Mouse (Mus musculus): Measurements from ENCODE around the gene Pde4d. TPM values are rescaled to one million over a fixed set of nuclear protein-coding genes. Genes with fewer than 3 reads are reported as not detected.
A peak's percentile ranks its signal among the peaks of the same experiment; 100 is the strongest.

Gene Pde4d
- polyA plus RNA-seq, 1 experiment from 2014 or later, result 27.9 TPM

- no peaks in the 10 kb centered on the region for H3K9me3 ChIP-seq (replicated peaks; ENCODE audit: control insufficient read depth, low read length)
- H3K4me3 ChIP-seq (ENCODE audit: low read length), result no peak overlapping the region
- H3K27ac ChIP-seq (ENCODE audit: low read length), result no peak overlapping the region
- H3K4me1 ChIP-seq (ENCODE audit: control insufficient read depth, insufficient read depth, low read length), result 0 out of 2 replicates have a peak, but pooled peaks cover 4% of the 10 kb centered on the region
- H3K9ac ChIP-seq (ENCODE audit: low read length), result no peak overlapping the region
- WGBS, result 51% methylated on average over 6 of the region's 6 CpGs
- H3K27me3 ChIP-seq (ENCODE audit: control insufficient read depth, insufficient read depth, low read length), result no peaks in the 10 kb centered on the region
- no peaks in the 10 kb centered on the region for H3K36me3 ChIP-seq (ENCODE audit: control insufficient read depth, insufficient read depth)
- H3K4me2 ChIP-seq (ENCODE audit: low read depth, low read length), result no peak overlapping the region
- no peak for ATAC-seq (replicated peaks; ENCODE audit: extremely low read depth, insufficient read depth, low FRiP score)
These were observed 1209.4 kb downstream of the Pde4d start for GRCm38 (mm10) chr13:109659103-109659502.

GRCm38 (mm10) chr13:109661345-109661744, 1211.6 kb downstream of the Pde4d start:
- 82% methylated on average over 3 of the region's 3 CpGs for WGBS

GRCm38 (mm10) chr13:109662099-109662498, 1212.4 kb downstream of the Pde4d start:
- 70% methylated on average over 5 of the region's 5 CpGs for WGBS
- no peak overlapping the region for H3K27ac ChIP-seq (ENCODE audit: low read length)
- no peak overlapping the region for H3K4me2 ChIP-seq (ENCODE audit: low read depth, low read length)

More at GRCm38 (mm10) chr13:109661345-109661744, 1211.6 kb downstream of the Pde4d start:
- Histone ChIP-seq H3K4me1 (ENCODE audit: control insufficient read depth, insufficient read depth, low read length) (peaks cover 19% of the 10 kb centered on the region), H3K27me3 (ENCODE audit: control insufficient read depth, insufficient read depth, low read length) (no peaks in the 10 kb centered on the region), H3K27ac (ENCODE audit: low read length) (no peak overlapping the region), H3K4me3 (ENCODE audit: low read length) (no peak overlapping the region), H3K9me3 (replicated peaks; ENCODE audit: control insufficient read depth, low read length) (no peaks in the 10 kb centered on the region), H3K36me3 (ENCODE audit: control insufficient read depth, insufficient read depth) (no peaks in the 10 kb centered on the region), H3K4me2 (ENCODE audit: low read depth, low read length) (no peak overlapping the region), H3K9ac (ENCODE audit: low read length) (no peak overlapping the region)
- no peak for ATAC-seq (replicated peaks; ENCODE audit: extremely low read depth, insufficient read depth, low FRiP score)

GRCm38 (mm10) chr13:109662731-109663130, 1213.0 kb downstream of the Pde4d start:
- WGBS, result 63% methylated on average over 3 of the region's 3 CpGs
- no peak overlapping the region for H3K27ac ChIP-seq (ENCODE audit: low read length)

More at GRCm38 (mm10) chr13:109662099-109662498, 1212.4 kb downstream of the Pde4d start:
- Histone ChIP-seq H3K9ac (ENCODE audit: low read length) (no peak overlapping the region), H3K4me3 (ENCODE audit: low read length) (no peak overlapping the region), H3K9me3 (replicated peaks; ENCODE audit: control insufficient read depth, low read length) (no peaks in the 10 kb centered on the region), H3K4me1 (ENCODE audit: control insufficient read depth, insufficient read depth, low read length) (peaks cover 22% of the 10 kb centered on the region), H3K27me3 (ENCODE audit: control insufficient read depth, insufficient read depth, low read length) (no peaks in the 10 kb centered on the region), H3K36me3 (ENCODE audit: control insufficient read depth, insufficient read depth) (no peaks in the 10 kb centered on the region)
- no peak for ATAC-seq (replicated peaks; ENCODE audit: extremely low read depth, insufficient read depth, low FRiP score)

GRCm38 (mm10) chr13:109664956-109665802, 1215.4 kb downstream of the Pde4d start:
- Histone ChIP-seq H3K4me1 (ENCODE audit: control insufficient read depth, insufficient read depth, low read length) (peaks cover 22% of the 10 kb centered on the region), H3K4me3 (ENCODE audit: low read length) (no peak overlapping the region), H3K9me3 (replicated peaks; ENCODE audit: control insufficient read depth, low read length) (no peaks in the 10 kb centered on the region), H3K4me2 (ENCODE audit: low read depth, low read length) (0 out of 2 replicates have a peak overlapping the region, but pooled peaks have one; percentile 1), H3K36me3 (ENCODE audit: control insufficient read depth, insufficient read depth) (no peaks in the 10 kb centered on the region), H3K27ac (ENCODE audit: low read length) (peak overlapping the region; percentile 27), H3K27me3 (ENCODE audit: control insufficient read depth, insufficient read depth, low read length) (no peaks in the 10 kb centered on the region), H3K9ac (ENCODE audit: low read length) (no peak overlapping the region)
- 36% methylated on average over 10 of the region's 10 CpGs for WGBS
- peak; percentile 38; the same call in 1 of the 2 replicates for ATAC-seq (replicated peaks; ENCODE audit: extremely low read depth, insufficient read depth, low FRiP score)

More at GRCm38 (mm10) chr13:109662731-109663130, 1213.0 kb downstream of the Pde4d start:
- H3K4me1 ChIP-seq (ENCODE audit: control insufficient read depth, insufficient read depth, low read length), result peaks cover 22% of the 10 kb centered on the region
- H3K9me3 ChIP-seq (replicated peaks; ENCODE audit: control insufficient read depth, low read length), result no peaks in the 10 kb centered on the region
- H3K27me3 ChIP-seq (ENCODE audit: control insufficient read depth, insufficient read depth, low read length), result no peaks in the 10 kb centered on the region
- no peak overlapping the region for H3K4me3 ChIP-seq (ENCODE audit: low read length)
- no peaks in the 10 kb centered on the region for H3K36me3 ChIP-seq (ENCODE audit: control insufficient read depth, insufficient read depth)
- ATAC-seq (replicated peaks; ENCODE audit: extremely low read depth, insufficient read depth, low FRiP score), result no peak
- H3K9ac ChIP-seq (ENCODE audit: low read length), result no peak overlapping the region
- H3K4me2 ChIP-seq (ENCODE audit: low read depth, low read length), result no peak overlapping the region

GRCm38 (mm10) chr13:109665803-109666403, 1216.2 kb downstream of the Pde4d start:
- Histone ChIP-seq H3K4me1 (ENCODE audit: control insufficient read depth, insufficient read depth, low read length) (peaks cover 21% of the 10 kb centered on the region), H3K36me3 (ENCODE audit: control insufficient read depth, insufficient read depth) (no peaks in the 10 kb centered on the region), H3K27ac (ENCODE audit: low read length) (peak overlapping the region; percentile 68), H3K4me2 (ENCODE audit: low read depth, low read length) (0 out of 2 replicates have a peak overlapping the region, but pooled peaks have one; percentile 1), H3K9me3 (replicated peaks; ENCODE audit: control insufficient read depth, low read length) (no peaks in the 10 kb centered on the region), H3K4me3 (ENCODE audit: low read length) (no peak overlapping the region), H3K9ac (ENCODE audit: low read length) (no peak overlapping the region), H3K27me3 (ENCODE audit: control insufficient read depth, insufficient read depth, low read length) (no peaks in the 10 kb centered on the region)
- 28% methylated on average over 10 of the region's 10 CpGs for WGBS
- peak; percentile 72 for ATAC-seq (replicated peaks; ENCODE audit: extremely low read depth, insufficient read depth, low FRiP score)

GRCm38 (mm10) chr13:109669965-109670364, 1220.2 kb downstream of the Pde4d start:
- H3K36me3 ChIP-seq (ENCODE audit: control insufficient read depth, insufficient read depth), result no peaks in the 10 kb centered on the region
- H3K9ac ChIP-seq (ENCODE audit: low read length), result no peak overlapping the region
- no peaks in the 10 kb centered on the region for H3K9me3 ChIP-seq (replicated peaks; ENCODE audit: control insufficient read depth, low read length)
- H3K4me2 ChIP-seq (ENCODE audit: low read depth, low read length), result no peak overlapping the region
- no peak overlapping the region for H3K27ac ChIP-seq (ENCODE audit: low read length)
- ATAC-seq (replicated peaks; ENCODE audit: extremely low read depth, insufficient read depth, low FRiP score), result no peak
- H3K27me3 ChIP-seq (ENCODE audit: control insufficient read depth, insufficient read depth, low read length), result no peaks in the 10 kb centered on the region
- WGBS, result 83% methylated on average over 4 of the region's 4 CpGs
- peaks cover 19% of the 10 kb centered on the region for H3K4me1 ChIP-seq (ENCODE audit: control insufficient read depth, insufficient read depth, low read length)
- no peak overlapping the region for H3K4me3 ChIP-seq (ENCODE audit: low read length)

- Histone ChIP-seq H3K4me1 (ENCODE audit: control insufficient read depth, insufficient read depth, low read length) (0 out of 2 replicates have a peak, but pooled peaks cover 3% of the 10 kb centered on the region), H3K9ac (ENCODE audit: low read length) (no peak overlapping the region), H3K9me3 (replicated peaks; ENCODE audit: control insufficient read depth, low read length) (no peaks in the 10 kb centered on the region), H3K36me3 (ENCODE audit: control insufficient read depth, insufficient read depth) (no peaks in the 10 kb centered on the region), H3K27ac (ENCODE audit: low read length) (no peak overlapping the region), H3K4me3 (ENCODE audit: low read length) (no peak overlapping the region), H3K4me2 (ENCODE audit: low read depth, low read length) (no peak overlapping the region), H3K27me3 (ENCODE audit: control insufficient read depth, insufficient read depth, low read length) (no peaks in the 10 kb centered on the region)
- WGBS, result 62% methylated on average over 8 of the region's 8 CpGs
- no peak for ATAC-seq (replicated peaks; ENCODE audit: extremely low read depth, insufficient read depth, low FRiP score)
These were observed 1222.0 kb downstream of the Pde4d start for GRCm38 (mm10) chr13:109671589-109672347.
